Mouse (Mus musculus): ENCODE measurements around the gene Egfl7. TPM values are rescaled to one million over a fixed set of nuclear protein-coding genes. Genes with fewer than 3 reads are reported as not detected.

Gene Egfl7
- polyA plus RNA-seq (2015; fragmentation: Nextera tagmentation; extraction: Ambion mirVana): 107 and 122 TPM in 2 replicates

DNA sequence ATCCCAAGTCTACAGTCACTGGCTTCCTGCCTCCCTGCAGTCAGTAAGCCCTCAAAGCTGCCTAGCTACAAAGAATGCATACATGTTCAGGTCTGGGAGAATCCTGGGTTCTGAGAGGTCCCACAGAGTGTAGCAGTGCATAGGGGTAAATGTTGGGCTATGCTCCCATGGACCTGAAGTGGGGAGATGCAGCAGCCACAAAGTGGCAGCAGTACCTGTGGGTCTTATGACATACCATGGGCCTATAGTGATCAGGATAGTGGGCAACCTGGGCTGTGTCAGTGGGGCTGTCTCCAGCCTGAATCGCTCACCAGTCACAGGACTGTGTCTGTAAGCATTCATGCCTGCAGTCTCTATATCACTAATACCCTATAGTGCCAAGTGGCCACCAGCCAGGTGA lies at the start of gene Egfl7:
TSS of gene Egfl7 (plus strand) at position 301 of the 400 bp plus-strand sequence.
- Histone ChIP-seq H3K36me3 (no peaks in the 10 kb centered on the region), H3K4me3 (no peak within 1 kb of the TSS), H3K9ac (no peak within 1 kb of the TSS), H3K9me3 (no peaks in the 10 kb centered on the region), H3K4me2 (no peak within 1 kb of the TSS), H3K27me3 (no peaks in the 10 kb centered on the region), H3K4me1 (peaks cover 12% of the 10 kb centered on the region), H3K27ac (0 out of 2 replicates have a peak within 1 kb of the TSS, but pooled peaks have one; percentile 40)
- no peak for ATAC-seq (ENCODE audit: insufficient number of reproducible peaks, low FRiP score, low TSS enrichment, low read depth)
- WGBS: 85% methylated on average over 1 of the region's 1 CpGs

DNA sequence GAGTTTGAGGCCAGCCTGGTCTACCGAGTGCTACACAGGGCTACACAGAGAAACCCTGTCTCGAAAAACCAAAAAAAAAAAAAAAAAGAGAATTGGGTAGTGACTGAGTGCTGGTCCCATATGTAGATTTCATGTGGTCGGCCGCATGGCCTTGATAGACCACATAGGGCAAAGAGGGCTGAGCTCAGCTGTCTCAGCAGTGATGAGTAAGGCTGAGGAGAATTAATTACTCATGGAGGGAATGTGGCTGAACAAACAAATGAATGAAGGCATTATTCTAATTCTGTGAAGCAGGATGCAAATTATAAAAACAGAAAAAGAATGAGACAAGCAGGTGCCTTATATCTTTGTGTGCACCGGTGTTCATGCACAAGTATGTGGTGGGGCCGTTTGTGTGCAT lies 48.0 kb upstream of the Egfl7 start:
- no peaks in the 10 kb centered on the region for H3K9me3 ChIP-seq
- H3K36me3 ChIP-seq: no peaks in the 10 kb centered on the region
- H3K4me3 ChIP-seq: no peak overlapping the region
- no peak overlapping the region for H3K4me2 ChIP-seq
- peaks cover 26% of the 10 kb centered on the region for H3K4me1 ChIP-seq
- 83% methylated on average over 6 of the region's 6 CpGs for WGBS
- H3K27ac ChIP-seq: no peak overlapping the region
- no peak overlapping the region for H3K9ac ChIP-seq
- H3K27me3 ChIP-seq: no peaks in the 10 kb centered on the region
- no peak for ATAC-seq (ENCODE audit: insufficient number of reproducible peaks, low FRiP score, low TSS enrichment, low read depth)

DNA sequence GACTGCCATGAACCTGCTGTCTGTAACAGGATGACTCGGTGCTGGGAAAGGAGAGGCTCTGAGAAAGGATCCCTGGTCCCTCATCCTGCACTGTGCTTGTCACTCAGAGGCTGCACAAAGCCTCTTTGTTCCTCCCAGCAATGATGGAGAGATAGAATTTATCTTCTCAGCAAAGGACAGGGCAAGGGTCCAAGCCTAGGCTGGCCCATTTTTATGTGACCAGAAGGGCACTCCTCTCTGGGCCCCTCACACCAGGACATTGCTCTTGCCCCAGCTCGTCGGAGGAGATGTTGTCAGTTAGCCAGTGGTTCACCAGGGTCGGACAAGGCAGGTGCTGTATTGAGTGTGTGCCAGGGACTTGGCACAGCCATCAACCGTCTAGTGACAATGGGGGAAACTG lies 46.6 kb upstream of the Egfl7 start:
- 37% methylated on average over 5 of the region's 5 CpGs for WGBS
- no peak overlapping the region for H3K27ac ChIP-seq
- H3K4me2 ChIP-seq: no peak overlapping the region
- no peak for ATAC-seq (ENCODE audit: insufficient number of reproducible peaks, low FRiP score, low TSS enrichment, low read depth)
- no peaks in the 10 kb centered on the region for H3K36me3 ChIP-seq
- no peaks in the 10 kb centered on the region for H3K9me3 ChIP-seq
- H3K4me3 ChIP-seq: no peak overlapping the region
- H3K27me3 ChIP-seq: no peaks in the 10 kb centered on the region
- H3K4me1 ChIP-seq: peaks cover 12% of the 10 kb centered on the region
- H3K9ac ChIP-seq: no peak overlapping the region

DNA sequence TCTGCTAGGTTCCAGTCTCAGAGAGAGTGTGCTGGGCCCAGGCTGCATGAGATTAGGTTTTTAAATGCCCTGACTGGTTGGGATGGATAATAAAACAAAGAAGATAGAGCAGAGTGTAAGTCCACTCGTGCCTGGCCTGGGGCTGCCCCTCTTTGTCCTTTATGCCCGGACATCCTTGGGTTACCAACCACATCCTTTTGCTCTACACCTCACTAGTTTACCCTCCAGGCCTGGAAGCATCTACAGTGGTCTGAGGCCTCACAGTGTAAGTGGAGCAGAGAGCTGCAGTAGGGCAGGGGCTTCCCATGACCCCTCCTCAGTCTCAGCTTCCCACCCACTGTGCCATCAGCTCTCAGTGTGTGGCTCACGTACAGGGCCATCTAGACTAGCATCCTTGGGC lies 45.7 kb upstream of the Egfl7 start:
- Histone ChIP-seq H3K9ac (no peak overlapping the region), H3K27me3 (no peaks in the 10 kb centered on the region), H3K4me3 (no peak overlapping the region), H3K27ac (no peak overlapping the region), H3K36me3 (no peaks in the 10 kb centered on the region), H3K9me3 (no peaks in the 10 kb centered on the region), H3K4me1 (peaks cover 7% of the 10 kb centered on the region; the same call in 1 of the 2 replicates), H3K4me2 (no peak overlapping the region)
- ATAC-seq (ENCODE audit: insufficient number of reproducible peaks, low FRiP score, low TSS enrichment, low read depth): no peak
- 78% methylated on average over 3 of the region's 3 CpGs for WGBS

DNA sequence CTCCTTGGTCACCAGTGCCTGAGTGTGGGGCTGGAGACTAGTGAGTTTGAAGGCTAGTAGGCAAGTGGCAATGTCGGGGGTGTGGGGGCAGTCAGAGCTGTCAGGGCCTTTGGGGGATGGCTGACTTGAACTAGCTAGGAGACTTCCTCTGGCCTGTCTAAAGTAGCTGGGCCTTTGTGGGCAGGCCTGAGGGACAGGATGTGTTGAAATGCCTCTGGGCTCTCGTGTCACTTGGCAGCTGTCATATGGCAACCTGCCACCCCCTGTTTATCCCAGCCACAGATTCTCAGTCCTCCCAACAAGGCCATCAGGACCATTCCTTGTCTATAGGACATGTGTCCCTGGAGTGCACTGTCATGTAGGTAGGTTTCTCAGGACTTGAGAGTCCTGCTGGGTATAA lies 45.2 kb upstream of the Egfl7 start:
- Histone ChIP-seq H3K9me3 (no peaks in the 10 kb centered on the region), H3K4me3 (no peak overlapping the region), H3K4me2 (no peak overlapping the region), H3K4me1 (peaks cover 3% of the 10 kb centered on the region; the same call in 1 of the 2 replicates), H3K36me3 (no peaks in the 10 kb centered on the region), H3K27ac (peak overlapping the region; percentile 33; the same call in 1 of the 2 replicates), H3K27me3 (no peaks in the 10 kb centered on the region), H3K9ac (no peak overlapping the region)
- ATAC-seq (ENCODE audit: insufficient number of reproducible peaks, low FRiP score, low TSS enrichment, low read depth): 0 out of 2 replicates have a peak, but pooled peaks have one; percentile 11
- 44% methylated on average over 2 of the region's 2 CpGs for WGBS

DNA sequence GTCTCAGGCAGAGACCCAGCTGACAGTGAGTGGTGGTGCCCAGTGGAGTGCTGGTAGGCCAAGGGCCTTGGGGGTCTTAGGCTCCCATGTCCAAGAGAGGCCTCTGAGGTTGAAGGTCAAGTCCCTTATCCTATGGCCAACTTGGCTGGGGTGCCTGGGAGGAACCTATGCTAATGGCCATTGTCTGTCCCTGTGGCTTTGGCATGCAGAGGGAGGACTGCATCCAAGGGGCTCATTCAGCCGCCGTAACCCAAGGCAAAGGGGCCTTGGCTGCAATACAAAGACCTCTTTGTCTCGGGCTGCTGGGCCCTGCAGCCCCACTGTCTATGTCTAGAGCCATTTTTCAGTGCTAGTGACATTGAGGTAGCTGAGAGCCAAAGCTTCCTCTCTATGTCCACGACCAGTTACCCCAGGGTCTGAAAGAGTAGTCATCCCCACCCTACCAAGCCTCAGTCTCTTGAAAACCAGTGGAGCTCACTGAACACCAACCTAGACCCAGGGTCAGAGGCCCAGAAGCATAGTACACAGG lies 44.2 kb upstream of the Egfl7 start:
- H3K4me3 ChIP-seq: no peak overlapping the region
- WGBS: 65% methylated on average over 4 of the region's 4 CpGs
- ATAC-seq (ENCODE audit: insufficient number of reproducible peaks, low FRiP score, low TSS enrichment, low read depth): no peak
- H3K27me3 ChIP-seq: no peaks in the 10 kb centered on the region
- no peaks in the 10 kb centered on the region for H3K36me3 ChIP-seq
- H3K4me2 ChIP-seq: no peak overlapping the region
- peak overlapping the region; percentile 33; the same call in 1 of the 2 replicates for H3K27ac ChIP-seq
- peaks cover 11% of the 10 kb centered on the region for H3K4me1 ChIP-seq
- no peak overlapping the region for H3K9ac ChIP-seq
- no peaks in the 10 kb centered on the region for H3K9me3 ChIP-seq

DNA sequence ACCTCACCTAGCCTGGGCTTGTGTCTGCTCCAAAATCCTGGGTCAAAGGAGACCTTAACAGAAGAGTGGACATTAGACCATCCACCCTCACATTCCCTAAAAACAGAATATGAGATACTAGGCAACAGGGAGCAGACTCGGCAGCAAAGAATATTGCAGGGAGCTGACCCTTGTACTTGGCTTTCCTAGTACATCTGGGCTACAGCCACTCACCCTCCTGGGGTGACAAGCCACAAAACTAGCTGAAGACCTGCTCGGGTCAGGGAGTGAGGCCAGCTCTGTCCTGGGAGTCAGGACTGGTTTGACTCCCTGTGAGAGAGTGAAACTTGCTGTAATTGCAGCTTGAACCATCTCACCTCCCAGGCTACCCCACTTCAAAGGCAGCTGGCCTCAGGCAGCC lies 40.3 kb upstream of the Egfl7 start:
- Histone ChIP-seq H3K9ac (no peak overlapping the region), H3K9me3 (no peaks in the 10 kb centered on the region), H3K4me1 (peaks cover 26% of the 10 kb centered on the region), H3K4me3 (no peak overlapping the region), H3K27me3 (no peaks in the 10 kb centered on the region), H3K27ac (0 out of 2 replicates have a peak overlapping the region, but pooled peaks have one; percentile 75), H3K4me2 (no peak overlapping the region), H3K36me3 (no peaks in the 10 kb centered on the region)
- 33% methylated on average over 2 of the region's 2 CpGs for WGBS
- ATAC-seq (ENCODE audit: insufficient number of reproducible peaks, low FRiP score, low TSS enrichment, low read depth): no peak

DNA sequence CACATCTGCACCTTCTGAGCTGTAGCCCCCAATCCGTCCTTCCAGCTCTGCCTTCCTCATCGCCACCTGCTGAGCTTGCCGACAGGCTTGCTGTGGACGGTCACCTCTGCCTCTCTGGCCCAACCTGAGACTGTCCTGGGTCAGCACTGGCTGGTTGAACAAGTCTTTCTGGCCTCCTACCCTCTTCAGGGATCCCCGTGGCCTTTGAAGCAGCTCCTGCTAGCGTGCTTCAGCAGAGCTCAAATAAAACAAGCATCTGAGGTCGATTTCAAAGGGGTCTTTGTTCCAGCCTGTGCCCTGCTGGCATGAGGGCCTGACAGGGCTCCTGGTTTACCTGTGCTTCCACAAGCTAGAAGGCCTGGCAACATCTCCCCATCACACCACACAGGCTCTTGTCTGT lies 39.1 kb upstream of the Egfl7 start:
- no peaks in the 10 kb centered on the region for H3K36me3 ChIP-seq
- WGBS: 29% methylated on average over 7 of the region's 7 CpGs
- no peak for ATAC-seq (ENCODE audit: insufficient number of reproducible peaks, low FRiP score, low TSS enrichment, low read depth)
- no peaks in the 10 kb centered on the region for H3K27me3 ChIP-seq
- H3K9ac ChIP-seq: no peak overlapping the region
- H3K9me3 ChIP-seq: no peaks in the 10 kb centered on the region
- H3K4me1 ChIP-seq: peaks cover 26% of the 10 kb centered on the region
- no peak overlapping the region for H3K4me2 ChIP-seq
- peak overlapping the region; percentile 75 for H3K27ac ChIP-seq
- H3K4me3 ChIP-seq: no peak overlapping the region

DNA sequence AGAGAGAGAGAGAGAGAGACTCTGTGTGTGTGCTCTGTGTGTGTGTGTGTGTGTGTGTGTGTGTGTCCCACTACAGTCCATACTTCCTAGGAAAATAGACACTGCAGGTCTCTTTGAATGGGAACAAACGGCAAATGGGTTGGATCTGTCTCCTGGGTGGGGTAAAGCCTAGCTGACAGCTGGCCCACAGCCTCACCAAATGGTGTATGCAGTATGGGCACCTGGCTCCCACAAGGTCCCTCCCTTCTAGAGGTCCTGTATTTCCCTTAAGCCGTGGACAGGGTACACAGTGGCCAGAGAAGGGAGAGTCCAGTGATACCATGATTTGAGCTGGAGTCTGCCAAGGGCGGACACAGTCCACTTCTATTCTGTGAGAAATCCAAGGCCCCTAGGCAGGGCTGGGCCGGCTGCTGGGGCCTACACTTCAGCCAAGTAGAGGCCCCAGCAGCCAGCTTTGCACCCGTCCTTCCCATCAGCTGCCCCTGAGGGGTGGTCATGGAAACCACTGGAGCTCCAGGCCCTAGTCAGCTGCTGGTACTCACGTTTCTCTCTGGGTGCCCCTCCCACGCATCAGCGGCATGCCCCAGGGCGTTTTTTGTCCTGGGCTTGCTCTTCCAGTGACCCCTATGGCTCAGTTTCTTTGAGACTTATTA lies 38.4 kb upstream of the Egfl7 start:
- peak; percentile 54; the same call in 1 of the 2 replicates for ATAC-seq (ENCODE audit: insufficient number of reproducible peaks, low FRiP score, low TSS enrichment, low read depth)
- Histone ChIP-seq H3K4me2 (no peak overlapping the region), H3K9me3 (no peaks in the 10 kb centered on the region), H3K27ac (peak overlapping the region; percentile 60; the same call in 1 of the 2 replicates), H3K4me3 (no peak overlapping the region), H3K4me1 (peaks cover 26% of the 10 kb centered on the region), H3K36me3 (no peaks in the 10 kb centered on the region), H3K9ac (no peak overlapping the region), H3K27me3 (no peaks in the 10 kb centered on the region)
- 38% methylated on average over 9 of the region's 9 CpGs for WGBS

DNA sequence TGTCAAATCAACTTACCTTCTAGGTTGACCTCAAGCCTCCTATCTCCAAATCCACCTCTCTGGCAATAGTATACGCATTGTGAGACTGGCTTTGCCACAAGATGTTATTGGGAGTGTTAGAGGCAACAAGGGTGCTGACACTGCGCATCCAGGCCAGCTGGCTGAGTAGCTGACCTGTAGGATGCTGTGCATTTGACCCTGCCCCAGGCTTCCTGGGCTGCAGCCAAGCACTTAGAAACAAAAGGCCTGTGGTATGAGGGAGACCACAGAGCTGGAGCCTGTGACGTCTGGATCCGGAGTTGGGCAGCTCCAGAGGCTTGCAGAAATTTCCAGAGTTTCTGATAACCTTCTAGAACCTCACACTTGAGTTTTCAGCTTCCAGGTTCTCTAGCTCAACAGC lies 36.7 kb upstream of the Egfl7 start:
- whole genome bisulfite sequencing: 72% methylated on average over 4 of the region's 4 CpGs
- H3K4me1 ChIP-seq: peaks cover 37% of the 10 kb centered on the region
- no peak overlapping the region for H3K27ac ChIP-seq
- H3K4me3 ChIP-seq: no peak overlapping the region
- H3K36me3 ChIP-seq: no peaks in the 10 kb centered on the region
- no peak for ATAC-seq (ENCODE audit: insufficient number of reproducible peaks, low FRiP score, low TSS enrichment, low read depth)
- no peak overlapping the region for H3K9ac ChIP-seq
- no peak overlapping the region for H3K4me2 ChIP-seq
- H3K9me3 ChIP-seq: no peaks in the 10 kb centered on the region
- no peaks in the 10 kb centered on the region for H3K27me3 ChIP-seq

DNA sequence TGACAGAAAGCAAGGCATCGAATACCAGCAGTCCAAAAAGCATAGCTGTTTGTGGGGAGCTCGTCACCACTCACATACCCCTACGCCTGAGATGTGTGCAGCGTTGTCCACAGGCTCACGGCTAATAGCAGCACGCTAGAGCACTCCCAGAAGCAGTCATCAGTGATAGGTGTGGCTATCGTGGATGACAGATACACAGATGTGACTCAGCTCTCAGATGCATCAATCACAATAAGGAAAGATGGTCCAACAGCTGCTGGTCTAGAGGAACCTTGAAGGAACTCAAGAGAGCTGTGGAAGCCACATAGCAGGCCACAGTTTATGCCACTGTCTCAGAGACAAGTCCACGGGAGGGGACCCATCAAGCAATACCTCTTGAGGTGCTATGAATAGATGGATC lies 36.0 kb upstream of the Egfl7 start:
- WGBS: 82% methylated on average over 8 of the region's 8 CpGs
- Histone ChIP-seq H3K27me3 (no peaks in the 10 kb centered on the region), H3K4me1 (peaks cover 37% of the 10 kb centered on the region)

DNA sequence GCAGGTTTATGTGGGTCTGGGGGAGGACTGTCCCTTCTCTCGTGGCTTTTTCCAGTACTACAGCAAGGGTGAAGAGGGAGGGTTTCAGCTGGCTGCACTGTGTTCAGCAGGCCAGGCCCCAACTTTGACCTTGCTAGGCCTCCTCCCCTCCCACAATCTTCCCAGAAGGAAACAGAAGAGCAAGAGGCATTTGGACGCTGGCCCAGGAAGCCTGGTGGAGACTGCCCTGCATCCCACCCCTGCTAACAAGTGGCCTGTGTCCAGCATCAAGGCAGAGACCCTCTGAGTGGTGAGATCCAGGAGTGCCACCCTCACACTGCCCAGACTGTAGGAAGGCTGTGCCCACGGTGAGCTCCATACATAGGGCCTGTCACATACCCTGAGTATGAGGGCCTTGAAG lies 35.5 kb upstream of the Egfl7 start:
- Histone ChIP-seq H3K4me1 (peaks cover 39% of the 10 kb centered on the region), H3K9ac (no peak overlapping the region), H3K27me3 (no peaks in the 10 kb centered on the region), H3K4me3 (no peak overlapping the region), H3K4me2 (no peak overlapping the region), H3K36me3 (no peaks in the 10 kb centered on the region), H3K27ac (no peak overlapping the region), H3K9me3 (no peaks in the 10 kb centered on the region)
- WGBS: 68% methylated on average over 3 of the region's 3 CpGs
- no peak for ATAC-seq (ENCODE audit: insufficient number of reproducible peaks, low FRiP score, low TSS enrichment, low read depth)

More for the DNA sequence above, 36.0 kb upstream of the Egfl7 start:
- no peak for ATAC-seq (ENCODE audit: insufficient number of reproducible peaks, low FRiP score, low TSS enrichment, low read depth)
- H3K9me3 ChIP-seq: no peaks in the 10 kb centered on the region
- no peak overlapping the region for H3K4me2 ChIP-seq
- no peak overlapping the region for H3K27ac ChIP-seq
- H3K4me3 ChIP-seq: no peak overlapping the region
- H3K36me3 ChIP-seq: no peaks in the 10 kb centered on the region
- no peak overlapping the region for H3K9ac ChIP-seq
